Mouse (Mus musculus) MEL (cell line): ENCODE measurements around the gene Olfr824.
"Not testable (repeated sequence)": the region's sequence is repeated elsewhere in the genome, so short reads cannot be mapped to it uniquely, and the experiment has no call there.

Source experiments
- BHLHE40 ChIP-seq: IDR thresholded peaks from 2 replicates; pipeline ENCODE4 v1.6.1; 2012; ENCODE audit warnings: low read depth, mild to moderate bottlenecking, inconsistent platforms, low read length, improper control_type of control experiment, borderline replicate concordance
- CTCF ChIP-seq, 3 experiments: IDR thresholded peaks in 2 of 3; conservative IDR thresholded peaks in 1 of 3; 2 replicates each; pipeline ENCODE4 v1.5.1; 2011 to 2012; ENCODE audit warnings: low read length in 3 of 3, low read depth in 2 of 3, mild to moderate bottlenecking in 2 of 3, improper control_type of control experiment in 1 of 3, inconsistent platforms in 1 of 3, mixed read lengths in 1 of 3, moderate library complexity in 1 of 3; ENCODE audit not compliant: control insufficient read depth in 1 of 3, insufficient read depth in 1 of 3, poor library complexity in 1 of 3, severe bottlenecking in 1 of 3
- EP300 ChIP-seq, 2 experiments: IDR thresholded peaks; 2 replicates each; pipeline ENCODE4 v1.6.1; 2011; ENCODE audit warnings: improper control_type of control experiment in 2 of 2, low read length in 2 of 2, low read depth in 1 of 2, mild to moderate bottlenecking in 1 of 2
- GATA1 ChIP-seq: IDR thresholded peaks from 2 replicates; pipeline ENCODE4 v1.6.1; 2011; ENCODE audit warnings: low read depth, low read length, improper control_type of control experiment
- MAX ChIP-seq: IDR thresholded peaks from 2 replicates; pipeline ENCODE4 v1.6.1; 2011; ENCODE audit warnings: low read length, improper control_type of control experiment
- MAZ ChIP-seq: IDR thresholded peaks from 2 replicates; pipeline ENCODE4 v1.6.1; 2012; ENCODE audit warnings: low read depth, mild to moderate bottlenecking, inconsistent platforms, low read length, improper control_type of control experiment
- POLR2A ChIP-seq, 2 experiments: IDR thresholded peaks; 2 replicates each; pipeline ENCODE4 v1.6.1; 2011 to 2012; ENCODE audit warnings: low read length in 2 of 2, mild to moderate bottlenecking in 2 of 2, control low read depth in 1 of 2, improper control_type of control experiment in 1 of 2, low read depth in 1 of 2, moderate library complexity in 1 of 2; ENCODE audit not compliant: control insufficient read depth in 1 of 2, insufficient read depth in 1 of 2, poor library complexity in 1 of 2
- RAD21 ChIP-seq: IDR thresholded peaks from 2 replicates; pipeline ENCODE4 v1.6.1; 2011; ENCODE audit warnings: mild to moderate bottlenecking, low read depth, low read length, improper control_type of control experiment
- TBP ChIP-seq: IDR thresholded peaks from 2 replicates; pipeline ENCODE4 v1.8.0; 2011; ENCODE audit warnings: low read depth, low read length, improper control_type of control experiment
- ZKSCAN1 ChIP-seq: IDR thresholded peaks from 2 replicates; pipeline ENCODE4 v1.6.1; 2012; ENCODE audit warnings: low read depth, mild to moderate bottlenecking, inconsistent platforms, low read length, improper control_type of control experiment, moderate library complexity
- ZNF384 ChIP-seq: IDR thresholded peaks from 2 replicates; pipeline ENCODE4 v1.6.1; 2012; ENCODE audit warnings: low read depth, mild to moderate bottlenecking, inconsistent platforms, low read length, improper control_type of control experiment

GRCm38 (mm10) chr10:130142481-130142880, 12.7 kb upstream of the Olfr824 start:
- TF ChIP-seq CTCF (IDR thresholded peaks at IDR 0.05 in 2 of 3, conservative IDR thresholded peaks at IDR 0.05 in 1 of 3; ENCODE audit: control insufficient read depth in 1 of 3, insufficient read depth in 1 of 3, low read depth in 2 of 3, low read length in 3 of 3, poor library complexity in 1 of 3, severe bottlenecking in 1 of 3); RAD21; TBP; EP300 (IDR thresholded peaks at IDR 0.05; ENCODE audit: low read depth in 1 of 2, low read length in 2 of 2); ZNF384; BHLHE40; GATA1; MAZ; MAX; POLR2A (IDR thresholded peaks at IDR 0.05; ENCODE audit: control insufficient read depth in 1 of 2, insufficient read depth in 1 of 2, low read depth in 1 of 2, low read length in 2 of 2, poor library complexity in 1 of 2); ZKSCAN1: not testable (repeated sequence)
